Mouse (Mus musculus): ENCODE data around the gene Tgm5. TPM values are rescaled to one million over a fixed set of nuclear protein-coding genes. Genes with fewer than 3 reads are reported as not detected.

The Tgm5 gene
- polyA plus RNA-seq, 1 experiment from 2014 or later: not detected

GRCm38 (mm10) chr2:121105940-121106339 is 20.3 kb upstream of the Tgm5 start:
- Histone ChIP-seq H3K9ac (ENCODE audit: low read length) (no peak overlapping the region), H3K4me1 (replicated peaks; ENCODE audit: control insufficient read depth, insufficient read depth, low read length) (no peaks in the 10 kb centered on the region), H3K9me3 (ENCODE audit: control insufficient read depth, low read length) (no peaks in the 10 kb centered on the region), H3K27me3 (ENCODE audit: control insufficient read depth, insufficient read depth, low read length) (no peaks in the 10 kb centered on the region), H3K27ac (ENCODE audit: low read depth, low read length) (no peak overlapping the region), H3K36me3 (ENCODE audit: control insufficient read depth, insufficient read depth, low read length) (no peaks in the 10 kb centered on the region), H3K4me2 (ENCODE audit: low read depth, low read length, severe bottlenecking) (no peak overlapping the region), H3K4me3 (ENCODE audit: low read depth, low read length) (no peak overlapping the region)
- no peak for ATAC-seq (replicated peaks; ENCODE audit: low FRiP score)
- no peak for DNase-seq (ENCODE audit: low spot score)

GRCm38 (mm10) chr2:121102051-121102450 is 16.4 kb upstream of the Tgm5 start:
- 31% methylated on average over 9 of the region's 9 CpGs for WGBS
- Histone ChIP-seq H3K27me3 (ENCODE audit: control insufficient read depth, insufficient read depth, low read length) (no peaks in the 10 kb centered on the region), H3K4me2 (ENCODE audit: low read depth, low read length, severe bottlenecking) (no peak overlapping the region), H3K27ac (ENCODE audit: low read depth, low read length) (no peak overlapping the region), H3K4me1 (replicated peaks; ENCODE audit: control insufficient read depth, insufficient read depth, low read length) (no peaks in the 10 kb centered on the region), H3K9ac (ENCODE audit: low read length) (no peak overlapping the region), H3K9me3 (ENCODE audit: control insufficient read depth, low read length) (no peaks in the 10 kb centered on the region), H3K36me3 (ENCODE audit: control insufficient read depth, insufficient read depth, low read length) (no peaks in the 10 kb centered on the region), H3K4me3 (ENCODE audit: low read depth, low read length) (no peak overlapping the region)
- ATAC-seq (replicated peaks; ENCODE audit: low FRiP score) (no peak), DNase-seq (ENCODE audit: low spot score) (peak; percentile 55)

GRCm38 (mm10) chr2:121089751-121090150 is 4.1 kb upstream of the Tgm5 start:
- Histone ChIP-seq H3K27me3 (ENCODE audit: control insufficient read depth, insufficient read depth, low read length) (no peaks in the 10 kb centered on the region), H3K27ac (ENCODE audit: low read depth, low read length) (no peak overlapping the region), H3K4me3 (ENCODE audit: low read depth, low read length) (no peak overlapping the region), H3K9me3 (ENCODE audit: control insufficient read depth, low read length) (no peaks in the 10 kb centered on the region), H3K9ac (ENCODE audit: low read length) (no peak overlapping the region), H3K36me3 (ENCODE audit: control insufficient read depth, insufficient read depth, low read length) (no peaks in the 10 kb centered on the region), H3K4me2 (ENCODE audit: low read depth, low read length, severe bottlenecking) (no peak overlapping the region), H3K4me1 (replicated peaks; ENCODE audit: control insufficient read depth, insufficient read depth, low read length) (no peaks in the 10 kb centered on the region)
- WGBS: 82% methylated on average over 4 of the region's 4 CpGs
- ATAC-seq (replicated peaks; ENCODE audit: low FRiP score) (no peak), DNase-seq (ENCODE audit: low spot score) (no peak)

- Histone ChIP-seq H3K27ac (ENCODE audit: low read depth, low read length) (no peak overlapping the region), H3K4me1 (replicated peaks; ENCODE audit: control insufficient read depth, insufficient read depth, low read length) (no peaks in the 10 kb centered on the region), H3K4me3 (ENCODE audit: low read depth, low read length) (no peak overlapping the region), H3K4me2 (ENCODE audit: low read depth, low read length, severe bottlenecking) (no peak overlapping the region), H3K36me3 (ENCODE audit: control insufficient read depth, insufficient read depth, low read length) (no peaks in the 10 kb centered on the region), H3K9ac (ENCODE audit: low read length) (no peak overlapping the region), H3K9me3 (ENCODE audit: control insufficient read depth, low read length) (no peaks in the 10 kb centered on the region), H3K27me3 (ENCODE audit: control insufficient read depth, insufficient read depth, low read length) (no peaks in the 10 kb centered on the region)
- DNase-seq (ENCODE audit: low spot score) (no peak), ATAC-seq (replicated peaks; ENCODE audit: low FRiP score) (no peak)
- WGBS: 93% methylated on average over 3 of the region's 3 CpGs
Measured at GRCm38 (mm10) chr2:121088507-121088906, 2.9 kb upstream of the Tgm5 start.

GRCm38 (mm10) chr2:121082626-121083025 is 3.0 kb downstream of the Tgm5 start:
- DNase-seq (ENCODE audit: low spot score) (no peak), ATAC-seq (replicated peaks; ENCODE audit: low FRiP score) (no peak)
- Histone ChIP-seq H3K4me1 (replicated peaks; ENCODE audit: control insufficient read depth, insufficient read depth, low read length) (no peaks in the 10 kb centered on the region), H3K27me3 (ENCODE audit: control insufficient read depth, insufficient read depth, low read length) (no peaks in the 10 kb centered on the region), H3K27ac (ENCODE audit: low read depth, low read length) (no peak overlapping the region), H3K4me2 (ENCODE audit: low read depth, low read length, severe bottlenecking) (no peak overlapping the region), H3K9me3 (ENCODE audit: control insufficient read depth, low read length) (no peaks in the 10 kb centered on the region), H3K9ac (ENCODE audit: low read length) (no peak overlapping the region), H3K4me3 (ENCODE audit: low read depth, low read length) (no peak overlapping the region), H3K36me3 (ENCODE audit: control insufficient read depth, insufficient read depth, low read length) (no peaks in the 10 kb centered on the region)
- 87% methylated on average over 1 of the region's 1 CpGs for WGBS

GRCm38 (mm10) chr2:121074747-121075146 is 10.9 kb downstream of the Tgm5 start:
- Histone ChIP-seq H3K4me1 (replicated peaks; ENCODE audit: control insufficient read depth, insufficient read depth, low read length) (no peaks in the 10 kb centered on the region), H3K27me3 (ENCODE audit: control insufficient read depth, insufficient read depth, low read length) (no peaks in the 10 kb centered on the region), H3K9ac (ENCODE audit: low read length) (no peak overlapping the region), H3K27ac (ENCODE audit: low read depth, low read length) (no peak overlapping the region), H3K4me2 (ENCODE audit: low read depth, low read length, severe bottlenecking) (no peak overlapping the region), H3K4me3 (ENCODE audit: low read depth, low read length) (no peak overlapping the region), H3K36me3 (ENCODE audit: control insufficient read depth, insufficient read depth, low read length) (no peaks in the 10 kb centered on the region), H3K9me3 (ENCODE audit: control insufficient read depth, low read length) (no peaks in the 10 kb centered on the region)
- 84% methylated on average over 7 of the region's 7 CpGs for WGBS
- ATAC-seq (replicated peaks; ENCODE audit: low FRiP score) (no peak), DNase-seq (ENCODE audit: low spot score) (no peak)

- ATAC-seq (replicated peaks; ENCODE audit: low FRiP score) (no peak), DNase-seq (ENCODE audit: low spot score) (no peak)
- Histone ChIP-seq H3K4me3 (ENCODE audit: low read depth, low read length) (no peak overlapping the region), H3K4me2 (ENCODE audit: low read depth, low read length, severe bottlenecking) (no peak overlapping the region), H3K36me3 (ENCODE audit: control insufficient read depth, insufficient read depth, low read length) (no peaks in the 10 kb centered on the region), H3K9me3 (ENCODE audit: control insufficient read depth, low read length) (no peaks in the 10 kb centered on the region), H3K4me1 (replicated peaks; ENCODE audit: control insufficient read depth, insufficient read depth, low read length) (no peaks in the 10 kb centered on the region), H3K27ac (ENCODE audit: low read depth, low read length) (no peak overlapping the region), H3K9ac (ENCODE audit: low read length) (no peak overlapping the region), H3K27me3 (ENCODE audit: control insufficient read depth, insufficient read depth, low read length) (no peaks in the 10 kb centered on the region)
- 84% methylated on average over 6 of the region's 6 CpGs for WGBS
Measured at GRCm38 (mm10) chr2:121071871-121072270, 13.8 kb downstream of the Tgm5 start.

GRCm38 (mm10) chr2:121069506-121069905 is 16.1 kb downstream of the Tgm5 start:
- 78% methylated on average over 6 of the region's 6 CpGs for WGBS
- no peak for DNase-seq (ENCODE audit: low spot score)

GRCm38 (mm10) chr2:121067116-121067515 is 18.5 kb downstream of the Tgm5 start:
- DNase-seq (ENCODE audit: low spot score): no peak
- 71% methylated on average over 4 of the region's 4 CpGs for WGBS
- H3K9ac ChIP-seq (ENCODE audit: low read length): no peak overlapping the region
- H3K27ac ChIP-seq (ENCODE audit: low read depth, low read length): no peak overlapping the region
- H3K27me3 ChIP-seq (ENCODE audit: control insufficient read depth, insufficient read depth, low read length): no peaks in the 10 kb centered on the region
- ATAC-seq (replicated peaks; ENCODE audit: low FRiP score): no peak
- no peak overlapping the region for H3K4me2 ChIP-seq (ENCODE audit: low read depth, low read length, severe bottlenecking)
- no peaks in the 10 kb centered on the region for H3K36me3 ChIP-seq (ENCODE audit: control insufficient read depth, insufficient read depth, low read length)
- no peak overlapping the region for H3K4me3 ChIP-seq (ENCODE audit: low read depth, low read length)
- H3K9me3 ChIP-seq (ENCODE audit: control insufficient read depth, low read length): no peaks in the 10 kb centered on the region
- no peaks in the 10 kb centered on the region for H3K4me1 ChIP-seq (replicated peaks; ENCODE audit: control insufficient read depth, insufficient read depth, low read length)

More at GRCm38 (mm10) chr2:121069506-121069905, 16.1 kb downstream of the Tgm5 start:
- Histone ChIP-seq H3K9me3 (ENCODE audit: control insufficient read depth, low read length) (no peaks in the 10 kb centered on the region), H3K4me1 (replicated peaks; ENCODE audit: control insufficient read depth, insufficient read depth, low read length) (no peaks in the 10 kb centered on the region), H3K9ac (ENCODE audit: low read length) (no peak overlapping the region), H3K36me3 (ENCODE audit: control insufficient read depth, insufficient read depth, low read length) (no peaks in the 10 kb centered on the region), H3K4me2 (ENCODE audit: low read depth, low read length, severe bottlenecking) (no peak overlapping the region), H3K27me3 (ENCODE audit: control insufficient read depth, insufficient read depth, low read length) (no peaks in the 10 kb centered on the region), H3K4me3 (ENCODE audit: low read depth, low read length) (no peak overlapping the region), H3K27ac (ENCODE audit: low read depth, low read length) (no peak overlapping the region)
- no peak for ATAC-seq (replicated peaks; ENCODE audit: low FRiP score)
